ENCODE assay signal across 9 mouse cellular contexts in genomic region chr1:52648153-52649027, GRCm38 (mm10). TPM values are rescaled to one million over a fixed set of nuclear protein-coding genes. Genes with fewer than 3 reads are reported as not detected.
A peak's percentile ranks its signal among the peaks of the same experiment; 100 is the strongest.
DNase-seq lines count a peak whose midpoint lies in the region; ATAC-seq lines count a peak whose summit lies in the region.
"Had no signal": no experiment of that assay in that cellular context is flagged by ENCODE, and none has a peak within 500 bp of the region (broad histone marks: within the 10 kb centered on the region; RNA-seq: fewer than 3 reads in every experiment).

No protein-coding gene starts in this region.

- ATAC-seq in heart, embryonic 11.5 days (replicated peaks; ENCODE audit: insufficient number of reproducible peaks, low FRiP score, low TSS enrichment), result no peak
- peak; percentile 64 for ATAC-seq in inflammation-experienced regulatory T-cells, adult 6 months
- peak; percentile 69; the same call in 1 of the 2 replicates for ATAC-seq in midbrain, embryonic 12.5 days (ENCODE audit: low FRiP score, low read depth)

- no peak overlapping the region; the same call in 1 of the 2 replicates for H3K27ac ChIP-seq in heart, embryonic 11.5 days (ENCODE audit: low read depth, low read length)
- H3K27ac ChIP-seq in midbrain, embryonic 12.5 days (replicated peaks), result no peak overlapping the region

- H3K9ac ChIP-seq in heart, embryonic 11.5 days (ENCODE audit: low read depth, low read length), result no peak overlapping the region
- H3K9ac ChIP-seq in midbrain, embryonic 12.5 days (replicated peaks), result no peak overlapping the region

- H3K27me3 ChIP-seq in heart, embryonic 11.5 days (ENCODE audit: control insufficient read depth, insufficient read depth, low read length), result no peaks in the 10 kb centered on the region
- H3K27me3 ChIP-seq in midbrain, embryonic 12.5 days, result no peaks in the 10 kb centered on the region
- H3K27me3 ChIP-seq: megakaryocyte, embryonic 14.5 days had no signal

- no peaks in the 10 kb centered on the region for H3K9me3 ChIP-seq in heart, embryonic 11.5 days (replicated peaks; ENCODE audit: control insufficient read depth, low read length)
- H3K9me3 ChIP-seq in midbrain, embryonic 12.5 days, result no peaks in the 10 kb centered on the region
- H3K9me3 ChIP-seq: megakaryocyte, embryonic 14.5 days had no signal

- peak; percentile 96 for DNase-seq in heart, adult 11 months
- DNase-seq in cerebellum, adult 9-10 months, result peak; percentile 88
- DNase-seq in frontal cortex, postnatal 25 days (ENCODE audit: low spot score in 2 of 2), result peak; percentile 65 to 73
- peak; percentile 71 to 77 for DNase-seq in left cerebral cortex, postnatal 10 days (ENCODE audit: extremely low spot score in 1 of 2, low spot score in 2 of 2)
- DNase-seq in right cerebral cortex, postnatal 4 days, result peak; percentile 71

- intact Hi-C loops in left cerebral cortex, postnatal 10 days (cut with DNase I), result loop anchor here (5.0 kb wide), 3 partner anchors 79 to 384 kb away; partner anchors contain the start of gene Mfsd6

- H3K4me2 ChIP-seq in heart, embryonic 11.5 days, result no peak overlapping the region
- no peak overlapping the region for H3K4me2 ChIP-seq in midbrain, embryonic 12.5 days (replicated peaks)

- peaks cover 3% of the 10 kb centered on the region; the same call in 1 of the 2 replicates for H3K4me1 ChIP-seq in heart, embryonic 11.5 days (ENCODE audit: control insufficient read depth, insufficient read depth, low read length)
- H3K4me1 ChIP-seq in midbrain, embryonic 12.5 days, result no peaks in the 10 kb centered on the region

- 0 out of 2 replicates have a peak, but pooled peaks cover 7% of the 10 kb centered on the region for H3K36me3 ChIP-seq in heart, embryonic 11.5 days (ENCODE audit: control insufficient read depth, insufficient read depth, low read length)
- peaks cover 26% of the 10 kb centered on the region for H3K36me3 ChIP-seq in midbrain, embryonic 12.5 days

- 75% methylated on average over 11 of the region's 11 CpGs for WGBS in heart, embryonic 11.5 days (ENCODE audit: insufficient replicate concordance)
- 84% methylated on average over 11 of the region's 11 CpGs for WGBS in midbrain, embryonic 12.5 days

- H3K4me3 ChIP-seq in heart, embryonic 11.5 days (ENCODE audit: low read depth, low read length), result no peak overlapping the region
- no peak overlapping the region for H3K4me3 ChIP-seq in midbrain, embryonic 12.5 days
- H3K4me3 ChIP-seq: megakaryocyte, embryonic 14.5 days had no signal

RNA-seq across cellular contexts. Expression of gene Nemp2, which starts 17.9 kb away (rescaled TPM):
- 8.2 and 8.5 TPM in 2 replicates for polyA plus RNA-seq in heart, embryonic 11.5 days (2014; fragmentation: Nextera tagmentation; extraction: Ambion mirVana)
- polyA plus RNA-seq in inflammation-experienced regulatory T-cells, adult 6 months (2017; shearing (Covaris generic)), result 10 to 100 TPM; 30.0 to 40.0 (median 35.7) TPM
- 1 to 10 TPM; 4.0 to 4.2 TPM for total RNA-seq in left cerebral cortex, postnatal 10 days (2021)
- 9.7 and 11.5 TPM in 2 replicates for polyA plus RNA-seq in midbrain, embryonic 12.5 days (2016; fragmentation: Nextera tagmentation; extraction: Ambion mirVana)
